Mouse (Mus musculus): Measurements from ENCODE around the gene Bscl2.

- TF ChIP-seq POLR2A (IDR thresholded peaks at IDR 0.05; ENCODE audit: borderline replicate concordance, low read depth, low read length) (no peak), CTCF (IDR thresholded peaks at IDR 0.05; ENCODE audit: low read depth, low read length) (no peak)
Observed at GRCm38 (mm10) chr19:8881034-8881392, 43.7 kb downstream of the Bscl2 start.
